Mouse (Mus musculus) frontal cortex, postnatal 25 days (tissue): Measurements from ENCODE around the gene Gm12216.
A peak's percentile ranks its signal among the peaks of the same experiment; 100 is the strongest.
"Not testable (repeated sequence)": the region's sequence is repeated elsewhere in the genome, so short reads cannot be mapped to it uniquely, and the experiment has no call there.

Experiments
- DNase-seq, 2 experiments: peaks; one replicate each; pipeline ENCODE4 v3.0.0; 2022; ENCODE audit warnings: low spot score in 2 of 2

Gene Gm12216

GRCm38 (mm10) chr11:53770125-53770791 is 88.8 kb downstream of the Gm12216 start:
- peak in 1 of 2 experiments; percentile 28 for DNase-seq

- DNase-seq, result peak; percentile 67 to 73
Observed at GRCm38 (mm10) chr11:53769760-53770124, 89.3 kb downstream of the Gm12216 start, which contains the start of gene Irf1. Gene Irf1, plus strand, starts transcription at chr11:53770014.

- DNase-seq, result no peak
Observed at GRCm38 (mm10) chr11:53769185-53769576, 89.9 kb downstream of the Gm12216 start.

- no peak for DNase-seq
Observed at GRCm38 (mm10) chr11:53768422-53769184, 90.5 kb downstream of the Gm12216 start.

GRCm38 (mm10) chr11:53764581-53764980 is 94.5 kb downstream of the Gm12216 start:
- DNase-seq, result no peak

- peak; percentile 59 to 60 for DNase-seq
Observed at GRCm38 (mm10) chr11:53763496-53764140, 95.4 kb downstream of the Gm12216 start.

- no peak for DNase-seq
Observed at GRCm38 (mm10) chr11:53762827-53763495, 96.1 kb downstream of the Gm12216 start.

- DNase-seq, result no peak
Observed at GRCm38 (mm10) chr11:53762426-53762825, 96.6 kb downstream of the Gm12216 start.

GRCm38 (mm10) chr11:53761822-53762221 is 97.2 kb downstream of the Gm12216 start:
- DNase-seq, result no peak

GRCm38 (mm10) chr11:53761284-53761683 is 97.8 kb downstream of the Gm12216 start:
- DNase-seq, result no peak

GRCm38 (mm10) chr11:53759545-53760406 is 99.3 kb downstream of the Gm12216 start:
- DNase-seq, result no peak

GRCm38 (mm10) chr11:53758791-53759351 is 100.2 kb downstream of the Gm12216 start:
- no peak for DNase-seq

GRCm38 (mm10) chr11:53758033-53758432 is 101.0 kb downstream of the Gm12216 start:
- DNase-seq, result not testable (repeated sequence)

- no peak for DNase-seq
Observed at GRCm38 (mm10) chr11:53757612-53758011, 101.4 kb downstream of the Gm12216 start.

GRCm38 (mm10) chr11:53755011-53755595 is 104.0 kb downstream of the Gm12216 start:
- no peak for DNase-seq

GRCm38 (mm10) chr11:53749716-53750352 is 109.2 kb downstream of the Gm12216 start:
- DNase-seq, result no peak

- no peak for DNase-seq
Observed at GRCm38 (mm10) chr11:53749306-53749705, 109.8 kb downstream of the Gm12216 start.

- no peak for DNase-seq
Observed at GRCm38 (mm10) chr11:53748614-53749013, 110.4 kb downstream of the Gm12216 start.

GRCm38 (mm10) chr11:53747985-53748384 is 111.1 kb downstream of the Gm12216 start:
- DNase-seq, result no peak

- no peak for DNase-seq
Observed at GRCm38 (mm10) chr11:53745260-53745659, 113.8 kb downstream of the Gm12216 start.
